ENCODE assay signal across 8 mouse cellular contexts in the genomic region with DNA sequence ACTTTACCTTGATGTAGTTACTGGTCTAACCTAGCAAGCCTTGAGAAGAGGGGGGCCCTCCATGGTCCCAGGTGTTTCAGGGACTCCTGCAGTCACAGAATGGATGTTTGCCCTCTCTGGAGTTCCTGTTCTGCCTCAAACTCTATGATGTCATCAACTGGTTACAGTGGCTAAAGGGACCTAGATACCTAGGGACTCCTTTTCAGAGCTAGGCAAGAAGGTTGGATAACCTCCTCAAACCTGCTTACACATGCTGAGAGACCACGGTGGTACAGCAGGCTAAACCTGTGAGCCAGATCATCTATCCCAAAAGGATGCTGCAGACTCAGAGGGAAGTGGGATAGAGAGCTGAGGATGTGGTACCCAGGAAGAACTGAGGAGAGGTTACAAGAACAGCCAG. TPM values are rescaled to one million over a fixed set of nuclear protein-coding genes. Genes with fewer than 3 reads are reported as not detected.
DNase-seq lines count a peak whose midpoint lies in the region; ATAC-seq and TF ChIP-seq lines count a peak whose summit lies in the region.

A gene (minus strand): TSS at position 101 of the 400 bp plus-strand sequence.

- no peak for DNase-seq in left cerebral cortex, adult 2 months (ENCODE audit: extremely low spot score in 1 of 2, low spot score in 2 of 2)
- DNase-seq in left cerebral cortex, adult 11 months (ENCODE audit: low spot score), result no peak
- no peak for DNase-seq in brain, embryonic 14.5 days (ENCODE audit: low read depth)
- DNase-seq in left cerebral cortex, postnatal 14 days (ENCODE audit: low spot score in 2 of 2), result no peak
- no peak for DNase-seq in spleen, postnatal 14 days (ENCODE audit: low spot score in 2 of 2)

- TF ChIP-seq CTCF in left cerebral cortex, adult 2 months (IDR thresholded peaks at IDR 0.05), result no peak
- no peak for TF ChIP-seq CTCF in brain, embryonic 14.5 days (IDR thresholded peaks at IDR 0.05; ENCODE audit: borderline replicate concordance, extremely low read depth, insufficient read depth, insufficient read length)

- no peaks in the 10 kb centered on the region for H3K9me3 ChIP-seq in heart, embryonic 13.5 days

- no peak within 1 kb of the TSS for H3K9ac ChIP-seq in heart, embryonic 13.5 days

- H3K36me3 ChIP-seq in heart, embryonic 13.5 days, result no peaks in the 10 kb centered on the region
- no peaks in the 10 kb centered on the region for H3K36me3 ChIP-seq in myocyte (ENCODE audit: control insufficient read depth, insufficient read depth)

- no peak within 1 kb of the TSS for H3ac ChIP-seq in myocyte (ENCODE audit: control insufficient read depth, insufficient read length)

- intact Hi-C loops in left cerebral cortex, adult 2 months (cut with DNase I), result loop anchor here (5.0 kb wide), 1 partner anchor 188 kb away; no protein-coding TSS in a partner anchor
- intact Hi-C loops in left cerebral cortex, postnatal 14 days (cut with DNase I), result no loop called here

- H3K27ac ChIP-seq in left cerebral cortex, adult 2 months, result no peak within 1 kb of the TSS
- H3K27ac ChIP-seq in heart, embryonic 13.5 days (replicated peaks), result no peak within 1 kb of the TSS

- no peak for TF ChIP-seq POLR2A in brain, embryonic 14.5 days (IDR thresholded peaks at IDR 0.05; ENCODE audit: borderline replicate concordance, extremely low read depth, insufficient read depth, insufficient read length, poor library complexity, severe bottlenecking)
- TF ChIP-seq POLR2A in myocyte (IDR thresholded peaks at IDR 0.05; ENCODE audit: insufficient read length, low read depth), result no peak

- 86% methylated on average over 1 of the region's 1 CpGs for WGBS in heart, embryonic 13.5 days

- no peak within 1 kb of the TSS for H3K4me3 ChIP-seq in left cerebral cortex, adult 2 months
- H3K4me3 ChIP-seq in heart, embryonic 13.5 days, result no peak within 1 kb of the TSS
- H3K4me3 ChIP-seq in myocyte, result no peak within 1 kb of the TSS

- H3K4me1 ChIP-seq in heart, embryonic 13.5 days, result no peaks in the 10 kb centered on the region

- ATAC-seq in heart, embryonic 13.5 days (ENCODE audit: extremely low read depth, insufficient number of reproducible peaks, low FRiP score, low TSS enrichment), result no peak
- no peak for ATAC-seq in frontal cortex, adult (ENCODE audit: low TSS enrichment)

- peaks cover 8% of the 10 kb centered on the region; the same call in 1 of the 2 replicates for H3K27me3 ChIP-seq in heart, embryonic 13.5 days (replicated peaks)
- peaks cover 28% of the 10 kb centered on the region for H3K27me3 ChIP-seq in myocyte (ENCODE audit: control insufficient read depth, insufficient read depth, insufficient read length)

- no peak within 1 kb of the TSS for H3K4me2 ChIP-seq in heart, embryonic 13.5 days
- no peak within 1 kb of the TSS for H3K4me2 ChIP-seq in myocyte (ENCODE audit: low read depth)

- no peaks in the 10 kb centered on the region for H3K79me2 ChIP-seq in myocyte (ENCODE audit: control insufficient read depth, insufficient read depth)

TF ChIP-seq in myocyte, 11 proteins besides CTCF, POLR2A, EP300 and RAD21:
- TF ChIP-seq REST (IDR thresholded peaks at IDR 0.05; ENCODE audit: insufficient read depth, insufficient read length), result no peak
- no peak for TF ChIP-seq MAX (IDR thresholded peaks at IDR 0.05; ENCODE audit: low read depth)
- no peak for TF ChIP-seq E2F4 (IDR thresholded peaks at IDR 0.05; ENCODE audit: insufficient read depth)
- no peak for TF ChIP-seq TCF3 (IDR thresholded peaks at IDR 0.05; ENCODE audit: insufficient read length, low read depth)
- TF ChIP-seq USF1 (IDR thresholded peaks at IDR 0.05; ENCODE audit: low read depth), result no peak
- TF ChIP-seq POLR2AphosphoS2 (IDR thresholded peaks at IDR 0.05; ENCODE audit: insufficient read length, low read depth), result no peak
- TF ChIP-seq MYOG (IDR thresholded peaks at IDR 0.05; ENCODE audit: control insufficient read depth in 1 of 3, insufficient read depth in 1 of 3, insufficient read length in 2 of 3, low read depth in 2 of 3), result no peak
- no peak for TF ChIP-seq TCF12 (IDR thresholded peaks at IDR 0.05; ENCODE audit: insufficient read depth, poor library complexity, severe bottlenecking)
- TF ChIP-seq CEBPB (IDR thresholded peaks at IDR 0.05; ENCODE audit: insufficient read depth, poor library complexity, severe bottlenecking), result no peak
- no peak for TF ChIP-seq SRF (IDR thresholded peaks at IDR 0.05; ENCODE audit: control insufficient read depth, insufficient read length, low read depth)
- TF ChIP-seq MYOD1 (IDR thresholded peaks at IDR 0.05; ENCODE audit: control insufficient read depth in 1 of 3, insufficient read length in 2 of 3, low read depth in 2 of 3), result no peak
TF ChIP-seq in myocyte: peak in this region for 0.

RNA-seq across cellular contexts. Expression of the gene that starts here (rescaled TPM):
- total RNA-seq in left cerebral cortex, adult 2 months (2021), result 100 to 1,000 TPM; 298 to 310 TPM
- 59.0 and 98.8 TPM in 2 replicates for polyA plus RNA-seq in brain, embryonic 14.5 days (2012; rRNA removed)
- 163 and 170 TPM in 2 replicates for polyA plus RNA-seq in heart, embryonic 13.5 days (2015; fragmentation: Nextera tagmentation; extraction: Ambion mirVana)
- 100 to 1,000 TPM; 321 to 322 TPM for total RNA-seq in left cerebral cortex, postnatal 14 days (2021)
- polyA plus RNA-seq in myocyte (2012; fragmentation: generic; extraction: Trizol), result 103 TPM
